Mouse (Mus musculus): ENCODE results near the gene Tomt.
A peak's percentile ranks its signal among the peaks of the same experiment; 100 is the strongest.

DNA sequence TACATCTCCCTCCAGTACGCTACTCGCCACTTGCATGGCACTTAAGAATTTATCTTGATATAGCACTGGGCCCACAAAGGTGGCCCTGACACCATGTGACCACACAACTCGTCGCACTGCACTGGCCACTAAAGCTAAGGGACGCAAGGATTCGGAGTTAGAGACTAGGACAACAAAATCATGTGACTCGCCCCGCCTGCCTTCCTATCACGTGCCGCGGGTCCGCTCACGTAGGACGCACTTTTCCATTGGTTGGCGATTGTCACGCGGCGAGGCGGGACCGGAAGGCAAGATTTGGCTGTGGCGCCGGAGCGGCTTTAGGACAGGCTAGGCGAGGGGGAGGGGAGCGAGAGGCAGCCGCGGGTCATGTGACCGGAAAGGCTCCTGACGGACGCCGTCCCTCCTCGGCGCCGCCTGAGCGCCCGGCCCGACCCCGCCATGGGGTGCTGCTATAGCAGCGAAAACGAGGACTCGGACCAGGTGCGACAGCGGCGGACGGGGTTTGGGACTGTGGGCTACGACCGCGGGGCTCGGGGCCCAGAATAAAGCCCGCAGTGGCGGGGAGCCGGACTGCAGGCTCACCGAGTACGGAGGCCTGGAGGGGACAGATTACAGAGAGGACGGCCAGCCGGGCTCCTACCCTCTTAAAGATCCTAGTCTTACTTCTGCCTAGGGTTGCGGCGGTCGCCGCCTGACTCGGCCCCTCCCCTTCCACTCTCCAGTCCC lies 435 bp downstream of the Tomt start, which contains the start of gene Lamtor1:
- TF ChIP-seq GATA1 (IDR thresholded peaks at IDR 0.05; ENCODE audit: borderline replicate concordance, low read length), result no peak
- peak; percentile 60 for TF ChIP-seq FLI1 (IDR thresholded peaks at IDR 0.05; ENCODE audit: low read length)
